Mouse (Mus musculus) bone marrow, adult 2 months (tissue): Measurements from ENCODE around the gene Methig1. TPM values are rescaled to one million over a fixed set of nuclear protein-coding genes. Genes with fewer than 3 reads are reported as not detected.

Source experiments
- H3K27ac ChIP-seq: fragments of 200-500 bp; 2 replicates; pipeline ENCODE4 v1.5.1; 2012; ENCODE audit warnings: low read depth, mild to moderate bottlenecking, control low read depth, inconsistent platforms, low read length; ENCODE audit not compliant: control insufficient read depth, poor library complexity, insufficient read depth
- H3K4me1 ChIP-seq: fragments of 200-500 bp; 2 replicates; pipeline ENCODE4 v1.6.1; 2011; ENCODE audit warnings: low read length; ENCODE audit not compliant: control insufficient read depth, insufficient read depth
- H3K4me3 ChIP-seq: fragments of 200-500 bp; replicated peaks from 2 replicates; pipeline ENCODE3; 2011; ENCODE audit warnings: mild to moderate bottlenecking, low read depth, low read length, control low read depth; ENCODE audit not compliant: control insufficient read depth
- CTCF ChIP-seq: fragments of 200-500 bp; IDR thresholded peaks from 2 replicates; pipeline ENCODE4 v1.5.1; 2011; ENCODE audit warnings: low read length, control low read depth; ENCODE audit not compliant: control insufficient read depth, insufficient read depth
- POLR2A ChIP-seq: fragments of 200-500 bp; IDR thresholded peaks from 2 replicates; pipeline ENCODE4 v1.6.1; 2011; ENCODE audit warnings: low read depth, mild to moderate bottlenecking, control low read depth, low read length, borderline replicate concordance; ENCODE audit not compliant: control insufficient read depth
- WGBS: fragments of 180-500 bp; shearing (Covaris S2); methylation state at CpG from one replicate; pipeline ENCODE4 v1.1.7; 2018; 5-methylcytosine and 5-hydroxymethylcytosine counted together
- polyA plus RNA-seq: library from polyadenylated mRNA; stranded (reverse); fragments of >200 nt; gene quantifications from 2 replicates; pipeline ENCODE4 v1.2.4, GENCODE M21; 2011; ENCODE audit warnings: low replicate concordance; ENCODE audit not compliant: missing spikeins, insufficient read depth, insufficient read length

Methig1 gene
- polyA plus RNA-seq, 1 experiment: not detected

DNA sequence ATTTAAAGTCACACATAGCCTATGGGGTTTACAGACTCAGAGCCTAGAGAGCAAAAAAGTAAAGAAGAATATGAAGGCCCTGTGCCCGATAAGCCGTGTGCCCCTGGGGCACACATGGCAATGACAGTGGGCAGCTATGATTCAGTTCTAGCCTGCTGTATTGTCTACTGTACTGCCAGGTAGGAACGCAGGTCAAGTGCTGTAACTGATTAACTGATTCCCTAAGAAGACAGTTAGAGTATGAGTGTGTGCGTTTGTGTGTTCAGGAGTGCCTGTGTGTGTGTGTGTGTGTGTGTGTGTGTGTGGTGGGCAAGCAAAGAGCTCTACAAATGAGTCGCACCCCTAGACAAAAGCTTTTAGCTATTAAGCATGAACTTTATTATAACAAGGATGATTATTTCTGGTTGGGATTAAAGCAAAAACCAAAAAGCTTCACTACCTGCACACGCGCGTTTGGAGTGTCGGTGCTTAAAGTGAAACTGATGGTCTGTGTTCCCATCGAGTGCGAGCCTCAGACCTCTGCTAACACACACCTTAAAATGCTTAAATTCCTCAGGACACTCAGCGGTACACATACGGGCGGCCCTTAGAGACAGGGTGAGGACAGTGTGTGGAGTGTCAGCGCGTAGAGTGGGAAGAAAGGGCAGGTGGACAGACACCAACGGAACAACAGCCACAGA lies 34.7 kb downstream of the Methig1 start:
- no peak for TF ChIP-seq CTCF
- TF ChIP-seq POLR2A: no peak
- Histone ChIP-seq H3K4me3 (no peak overlapping the region), H3K27ac (no peak overlapping the region), H3K4me1 (no peaks in the 10 kb centered on the region)
- 83% methylated on average over 17 of the region's 17 CpGs for WGBS

DNA sequence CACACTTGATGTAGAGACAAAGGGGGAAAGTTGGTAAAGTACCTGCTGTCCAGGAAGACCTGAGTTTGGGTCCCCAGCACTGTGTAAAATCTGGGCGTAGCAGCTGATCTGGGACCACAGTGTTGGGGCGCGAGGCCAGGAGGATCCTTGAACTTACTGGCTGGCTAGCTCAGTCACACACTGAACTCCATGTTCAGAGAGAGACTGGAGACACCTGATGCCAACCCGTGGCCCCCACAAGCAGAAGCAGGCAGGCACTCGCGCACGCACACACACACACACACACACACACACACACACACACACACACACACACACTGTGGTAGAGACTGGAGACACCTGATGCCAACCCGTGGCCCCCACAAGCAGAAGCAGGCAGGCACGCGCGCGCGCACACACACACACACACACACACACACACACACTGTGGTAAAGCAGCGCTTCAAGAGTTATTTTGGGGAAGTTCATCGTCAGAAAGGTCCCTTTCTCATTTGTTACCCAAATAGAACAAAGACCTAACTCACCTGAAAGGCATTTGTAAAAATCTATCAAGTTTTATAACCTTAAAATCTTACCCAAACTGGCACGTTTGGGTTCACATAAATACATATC lies 35.4 kb downstream of the Methig1 start:
- no peak overlapping the region for H3K4me3 ChIP-seq
- WGBS: 18% methylated on average over 16 of the region's 16 CpGs
- H3K4me1 ChIP-seq: no peaks in the 10 kb centered on the region
- no peak overlapping the region for H3K27ac ChIP-seq
- TF ChIP-seq POLR2A (no peak), CTCF (no peak)

DNA sequence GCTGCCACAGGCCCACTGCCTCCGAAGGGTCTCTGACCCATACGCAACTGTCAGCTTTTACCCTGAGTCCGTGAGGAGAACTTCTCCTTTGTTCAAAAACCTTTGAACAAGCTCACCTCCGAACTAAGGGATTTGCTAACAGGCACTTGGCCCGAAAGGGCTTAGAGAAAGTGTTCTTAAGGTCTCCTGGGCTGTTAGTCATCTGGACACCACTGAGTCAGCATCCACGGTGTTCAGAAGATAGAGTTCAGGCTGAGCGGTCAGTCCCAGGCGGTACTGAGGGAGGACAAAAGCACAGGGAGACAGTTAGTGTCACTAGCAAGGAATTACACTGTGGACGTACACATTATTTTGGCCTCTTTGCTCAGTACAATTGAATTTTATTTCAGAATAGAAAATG lies 35.9 kb downstream of the Methig1 start:
- no peak for TF ChIP-seq CTCF
- no peak for TF ChIP-seq POLR2A
- no peak overlapping the region for H3K4me3 ChIP-seq
- no peak overlapping the region for H3K27ac ChIP-seq
- no peaks in the 10 kb centered on the region for H3K4me1 ChIP-seq
- 78% methylated on average over 9 of the region's 9 CpGs for WGBS

DNA sequence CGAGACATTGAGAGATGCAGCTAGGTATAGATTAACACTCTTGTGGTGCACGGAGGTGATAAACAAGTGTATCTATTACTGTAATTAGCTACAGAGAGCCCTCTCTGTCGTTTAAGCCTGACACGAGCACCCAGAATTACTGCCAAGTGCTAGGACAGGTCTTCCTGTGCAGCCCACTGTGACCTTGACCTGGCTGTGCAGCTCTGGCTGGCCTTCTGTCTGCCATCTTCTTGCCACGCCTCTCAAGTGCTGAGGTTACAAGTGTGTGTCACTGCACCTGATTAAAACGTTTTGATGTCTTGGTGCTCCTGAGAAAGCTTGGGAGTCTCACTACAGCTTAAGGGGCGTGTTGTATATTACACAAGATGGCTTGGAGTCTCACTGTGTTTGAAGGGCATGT lies 38.1 kb downstream of the Methig1 start:
- no peak overlapping the region for H3K4me3 ChIP-seq
- H3K4me1 ChIP-seq: no peaks in the 10 kb centered on the region
- H3K27ac ChIP-seq: no peak overlapping the region
- WGBS: 56% methylated on average over 7 of the region's 7 CpGs
- TF ChIP-seq POLR2A (no peak), CTCF (no peak)

DNA sequence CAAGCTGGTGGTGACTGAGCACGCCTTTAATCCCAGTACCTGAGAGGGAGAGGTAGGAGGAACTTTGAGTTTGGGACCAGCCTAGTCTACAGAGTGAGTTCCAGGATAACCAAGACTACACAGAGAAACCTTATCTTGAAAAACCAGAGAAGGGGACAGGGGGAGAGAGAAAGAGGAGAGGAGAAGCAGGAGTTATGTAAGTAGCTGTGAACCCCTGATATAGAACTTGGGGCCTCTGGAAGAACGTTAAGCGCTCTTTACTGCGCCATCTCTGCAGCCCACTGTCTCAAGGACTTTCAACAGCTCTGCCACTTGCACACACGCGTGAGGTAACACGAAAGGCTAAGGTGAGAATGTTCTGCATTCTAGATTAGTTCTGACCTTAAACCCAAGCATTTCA lies 38.6 kb downstream of the Methig1 start:
- 58% methylated on average over 7 of the region's 7 CpGs for WGBS
- no peak overlapping the region for H3K27ac ChIP-seq
- TF ChIP-seq CTCF: no peak
- no peak for TF ChIP-seq POLR2A
- H3K4me1 ChIP-seq: no peaks in the 10 kb centered on the region
- H3K4me3 ChIP-seq: no peak overlapping the region

DNA sequence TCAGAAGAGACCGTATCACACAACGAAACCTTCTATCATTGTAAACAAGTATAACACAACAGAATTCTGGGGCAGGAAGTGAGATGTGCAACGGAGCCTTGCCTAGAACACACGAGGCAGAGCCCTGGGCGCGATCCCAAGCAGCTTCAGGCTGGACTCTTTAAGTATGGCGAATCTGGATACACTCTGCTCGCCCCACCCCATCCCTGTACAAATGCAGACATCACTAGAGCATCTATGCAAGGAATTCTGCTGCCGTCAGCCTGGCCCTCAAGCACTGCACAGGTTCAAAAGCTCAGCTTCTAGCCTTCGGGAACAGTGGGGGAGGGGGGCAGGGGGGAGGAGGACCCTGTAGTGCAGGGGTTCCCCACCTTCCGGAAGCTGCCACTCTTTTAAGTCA lies 40.1 kb downstream of the Methig1 start:
- Histone ChIP-seq H3K4me1 (no peaks in the 10 kb centered on the region), H3K27ac (no peak overlapping the region), H3K4me3 (no peak overlapping the region)
- WGBS: 91% methylated on average over 11 of the region's 11 CpGs
- no peak for TF ChIP-seq POLR2A
- TF ChIP-seq CTCF: no peak

DNA sequence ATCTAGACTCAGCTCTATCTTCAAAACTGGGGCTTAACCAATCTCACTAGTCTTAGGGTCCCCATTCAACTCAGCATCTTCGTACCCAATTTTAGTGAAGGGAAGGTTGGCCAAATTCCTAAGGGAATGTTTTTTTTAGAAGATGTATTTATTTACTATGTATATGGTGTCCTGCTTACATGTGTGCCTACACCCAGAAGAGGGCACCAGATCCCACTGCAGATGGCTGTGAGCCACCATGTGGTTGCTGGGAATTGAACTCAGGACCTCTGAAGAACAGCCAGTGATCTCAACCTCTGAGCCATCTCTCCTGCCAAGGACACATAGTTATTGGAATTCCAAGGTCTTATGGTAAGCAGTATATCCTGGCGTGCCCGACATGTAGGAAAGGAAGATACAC lies 42.6 kb downstream of the Methig1 start:
- Histone ChIP-seq H3K4me1 (no peaks in the 10 kb centered on the region), H3K27ac (no peak overlapping the region), H3K4me3 (no peak overlapping the region)
- TF ChIP-seq CTCF (no peak), POLR2A (no peak)
- 92% methylated on average over 3 of the region's 3 CpGs for WGBS

DNA sequence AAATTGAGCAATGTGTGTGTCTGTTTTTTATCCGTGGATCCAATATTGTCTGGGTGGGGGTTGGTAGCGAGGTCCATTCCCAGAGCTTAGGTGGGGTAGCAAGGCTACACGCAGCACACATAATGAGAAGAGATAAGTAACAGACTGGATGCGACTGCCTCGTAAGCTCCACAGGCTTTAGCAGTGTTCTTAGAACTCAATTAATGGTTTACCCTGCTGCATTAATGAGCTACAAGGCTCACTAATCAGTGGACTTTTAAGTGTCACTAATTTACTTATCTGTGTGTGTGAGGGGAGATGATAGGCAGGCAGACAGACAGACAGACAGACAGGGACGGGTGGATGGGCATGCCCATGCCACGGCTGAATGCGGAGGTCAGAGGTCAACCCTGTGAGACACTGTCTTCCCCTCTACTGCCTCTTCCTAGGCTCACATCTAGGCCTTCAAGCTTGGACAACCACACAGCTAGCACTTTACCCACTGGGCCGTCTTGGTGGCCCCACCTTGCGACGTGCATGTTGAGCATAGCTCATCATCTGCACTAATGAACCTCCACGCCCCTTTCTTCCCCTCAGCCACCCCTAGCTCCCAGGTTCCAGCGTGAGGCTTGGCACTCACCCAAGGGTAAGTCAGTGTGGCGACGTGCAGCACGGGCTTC lies 47.8 kb downstream of the Methig1 start:
- TF ChIP-seq POLR2A: no peak
- TF ChIP-seq CTCF: no peak
- Histone ChIP-seq H3K4me1 (no peaks in the 10 kb centered on the region), H3K27ac (no peak overlapping the region), H3K4me3 (no peak overlapping the region)
- 82% methylated on average over 16 of the region's 16 CpGs for WGBS

DNA sequence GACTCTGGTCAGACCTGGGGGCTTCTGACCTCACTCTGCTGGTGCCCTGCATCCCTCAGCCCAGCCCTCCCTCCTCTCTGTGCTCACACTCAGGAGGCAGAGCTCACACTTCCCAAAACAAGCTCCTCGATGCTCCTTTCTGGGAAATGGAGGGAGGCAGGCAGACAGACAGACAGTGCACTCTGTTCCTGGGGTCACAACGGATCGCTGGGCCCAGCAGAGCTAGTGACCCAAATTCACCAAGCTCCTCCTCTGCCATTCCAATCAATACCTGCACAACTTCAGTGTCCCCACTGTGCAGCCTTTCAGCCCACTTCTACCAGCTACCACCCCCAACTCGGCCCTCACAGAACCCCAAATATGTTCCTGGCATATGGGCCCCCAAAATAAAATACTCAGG lies 48.9 kb downstream of the Methig1 start:
- TF ChIP-seq POLR2A: no peak
- TF ChIP-seq CTCF: no peak
- no peak overlapping the region for H3K27ac ChIP-seq
- H3K4me3 ChIP-seq: no peak overlapping the region
- 87% methylated on average over 4 of the region's 4 CpGs for WGBS
- H3K4me1 ChIP-seq: no peaks in the 10 kb centered on the region
